Mouse (Mus musculus) adrenal gland, adult 2 months (tissue): ENCODE measurements around the gene Pkn3. TPM values are rescaled to one million over a fixed set of nuclear protein-coding genes. Genes with fewer than 3 reads are reported as not detected.
"Not testable (repeated sequence)": the region's sequence is repeated elsewhere in the genome, so short reads cannot be mapped to it uniquely, and the experiment has no call there.

ENCODE experiments used
- DNase-seq: peaks from one replicate; pipeline ENCODE4 v3.0.0; 2021
- polyA plus RNA-seq: library from polyadenylated mRNA; depleted of rRNA; stranded (reverse); fragments of >200 nt; gene quantifications from 2 replicates; pipeline ENCODE4 v1.2.3, GENCODE M21; 2012; rRNA removed
- total RNA-seq, 2 experiments: library from RNA; stranded (reverse); gene quantifications; 2 replicates each; pipeline ENCODE4 v1.2.3; 2021

Pkn3 gene
- total and polyA plus RNA-seq, 3 experiments, result 4.7 to 6.2 (median 5.5) TPM

DNA sequence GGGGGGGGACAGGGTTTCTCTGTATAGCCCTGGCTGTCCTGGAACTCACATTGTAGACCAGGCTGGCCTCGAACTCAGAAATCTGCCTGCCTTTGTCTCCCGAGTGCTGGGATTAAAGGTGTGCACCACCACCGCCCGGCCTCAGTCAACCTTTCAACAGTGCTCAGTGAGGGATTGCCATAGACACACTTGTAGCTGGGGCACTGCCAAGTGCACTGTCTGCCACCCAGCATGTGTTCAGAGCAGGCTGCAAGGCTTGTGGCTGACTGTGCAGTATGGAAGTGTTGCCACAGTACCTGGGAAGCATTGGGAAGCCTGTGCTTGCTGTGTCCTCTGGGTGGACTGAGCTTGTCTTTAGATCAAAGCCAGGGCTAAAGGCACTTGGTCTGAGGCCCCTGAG lies 62.5 kb downstream of the Pkn3 start:
- not testable (repeated sequence) for DNase-seq

Other genes starting within 250 kb of the Pkn3 start
- 10 to 100 TPM in 1 of 2 experiments, 1 to 10 TPM in 1; 5.3 to 19.1 TPM for gene Cercam, start 208.5 kb upstream of the Pkn3 start, total RNA-seq
- 25.3 and 26.6 TPM in 2 replicates for gene Cercam, start 208.5 kb upstream of the Pkn3 start, polyA plus RNA-seq
- 10 to 100 TPM; 32.8 to 35.7 TPM for gene Odf2, start 188.5 kb upstream of the Pkn3 start, total RNA-seq
- 27.8 and 29.6 TPM in 2 replicates for gene Odf2, start 188.5 kb upstream of the Pkn3 start, polyA plus RNA-seq
- gene Gle1, start 142.3 kb upstream of the Pkn3 start, total RNA-seq, result 10 to 100 TPM; 33.0 to 33.5 TPM
- 9.5 and 12.2 TPM in 2 replicates for gene Gle1, start 142.3 kb upstream of the Pkn3 start, polyA plus RNA-seq
- gene Sptan1, start 112.1 kb upstream of the Pkn3 start, total RNA-seq, result 100 to 1,000 TPM; 192 to 206 TPM
- 70.2 and 77.0 TPM in 2 replicates for gene Sptan1, start 112.1 kb upstream of the Pkn3 start, polyA plus RNA-seq
- gene Wdr34, start 28.8 kb upstream of the Pkn3 start, total RNA-seq, result 10 to 100 TPM; 14.7 to 22.0 TPM
- 59.2 and 62.5 TPM in 2 replicates for gene Wdr34, start 28.8 kb upstream of the Pkn3 start, polyA plus RNA-seq
- 100 to 1,000 TPM; 202 to 236 TPM for gene Set, start 20.3 kb upstream of the Pkn3 start, total RNA-seq
- gene Set, start 20.3 kb upstream of the Pkn3 start, polyA plus RNA-seq, result 94.3 and 101 TPM in 2 replicates
- 10 to 100 TPM; 16.2 to 18.9 TPM for gene Zdhhc12, start 16.0 kb downstream of the Pkn3 start, total RNA-seq
- 120 and 123 TPM in 2 replicates for gene Zdhhc12, start 16.0 kb downstream of the Pkn3 start, polyA plus RNA-seq
- gene Zer1, start 46.9 kb downstream of the Pkn3 start, total RNA-seq, result 10 to 100 TPM; 35.0 to 40.2 TPM
- 91.0 and 95.5 TPM in 2 replicates for gene Zer1, start 46.9 kb downstream of the Pkn3 start, polyA plus RNA-seq
- 10 to 100 TPM; 47.8 to 55.2 TPM for gene Tbc1d13, start 56.1 kb downstream of the Pkn3 start, total RNA-seq
- gene Tbc1d13, start 56.1 kb downstream of the Pkn3 start, polyA plus RNA-seq, result 60.2 and 69.7 TPM in 2 replicates
- 10 to 100 TPM; 29.2 to 42.5 TPM for gene Endog, start 93.8 kb downstream of the Pkn3 start, total RNA-seq
- 134 and 158 TPM in 2 replicates for gene Endog, start 93.8 kb downstream of the Pkn3 start, polyA plus RNA-seq
- gene Spout1, start 100.8 kb downstream of the Pkn3 start, total RNA-seq, result 10 to 100 TPM; 18.7 to 23.6 TPM
- gene Spout1, start 100.8 kb downstream of the Pkn3 start, polyA plus RNA-seq, result 28.5 and 36.4 TPM in 2 replicates
- gene Kyat1, start 128.2 kb downstream of the Pkn3 start, total RNA-seq, result 10 to 100 TPM; 22.1 to 23.9 TPM
- 28.7 and 37.3 TPM in 2 replicates for gene Kyat1, start 128.2 kb downstream of the Pkn3 start, polyA plus RNA-seq
- 10 to 100 TPM; 59.3 to 65.7 TPM for gene Lrrc8a, start 160.0 kb downstream of the Pkn3 start, total RNA-seq
- gene Lrrc8a, start 160.0 kb downstream of the Pkn3 start, polyA plus RNA-seq, result 40.5 and 44.8 TPM in 2 replicates
- gene Gm28035, start 162.9 kb downstream of the Pkn3 start, total RNA-seq, result 1 to 10 TPM in 1 of 2 experiments, under 1 TPM in 1; 0.97 to 1.9 TPM
- 14.0 and 15.0 TPM in 2 replicates for gene Gm28035, start 162.9 kb downstream of the Pkn3 start, polyA plus RNA-seq
- gene Phyhd1, start 188.5 kb downstream of the Pkn3 start, total RNA-seq, result 10 to 100 TPM; 17.5 to 18.0 TPM
- 8.5 and 18.3 TPM in 2 replicates for gene Phyhd1, start 188.5 kb downstream of the Pkn3 start, polyA plus RNA-seq
- gene Gm28038, start 203.4 kb downstream of the Pkn3 start, total RNA-seq, result not detected
- not detected in 2 replicates for gene Gm28038, start 203.4 kb downstream of the Pkn3 start, polyA plus RNA-seq
- gene Dolk, start 208.7 kb downstream of the Pkn3 start, total RNA-seq, result 10 to 100 TPM; 39.5 to 61.5 TPM
- gene Dolk, start 208.7 kb downstream of the Pkn3 start, polyA plus RNA-seq, result 39.0 and 42.2 TPM in 2 replicates
- 10 to 100 TPM; 24.9 to 31.1 TPM for gene Nup188, start 208.7 kb downstream of the Pkn3 start, total RNA-seq
- gene Nup188, start 208.7 kb downstream of the Pkn3 start, polyA plus RNA-seq, result 54.4 and 66.6 TPM in 2 replicates